Mouse (Mus musculus): ENCODE measurements at regions not wholly inside any gene's neighbourhood (a gene's known extent, or its start where the extent isn't known, plus 50 kb on each side); places are given as distances from the start of the nearest gene placed in this dataset.
"Not testable (repeated sequence)": the region's sequence is repeated elsewhere in the genome, so short reads cannot be mapped to it uniquely, and the experiment has no call there.

DNA sequence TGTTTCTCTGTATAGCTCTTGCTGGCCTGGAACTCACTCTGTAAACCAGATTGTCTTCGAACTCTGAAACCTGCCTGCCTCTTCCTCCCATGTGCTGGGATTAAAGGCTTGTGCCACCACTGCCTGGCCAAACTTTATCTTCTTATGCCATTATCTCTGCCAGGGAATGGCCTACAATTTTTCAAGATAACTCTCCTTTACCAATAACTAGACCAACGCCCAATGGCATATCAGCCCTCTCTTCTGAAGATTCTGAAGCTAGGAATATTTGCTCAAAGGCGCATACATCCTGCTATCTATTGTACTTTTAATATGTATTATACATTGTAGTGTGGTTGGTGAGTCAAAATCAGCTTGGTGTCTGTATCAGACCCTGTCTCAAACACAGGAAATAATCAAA lies 235.4 kb upstream of the Cts3 start:
- not testable (repeated sequence) for DNase-seq (ENCODE audit: low read depth in 2 of 2, low spot score in 2 of 2)

DNA sequence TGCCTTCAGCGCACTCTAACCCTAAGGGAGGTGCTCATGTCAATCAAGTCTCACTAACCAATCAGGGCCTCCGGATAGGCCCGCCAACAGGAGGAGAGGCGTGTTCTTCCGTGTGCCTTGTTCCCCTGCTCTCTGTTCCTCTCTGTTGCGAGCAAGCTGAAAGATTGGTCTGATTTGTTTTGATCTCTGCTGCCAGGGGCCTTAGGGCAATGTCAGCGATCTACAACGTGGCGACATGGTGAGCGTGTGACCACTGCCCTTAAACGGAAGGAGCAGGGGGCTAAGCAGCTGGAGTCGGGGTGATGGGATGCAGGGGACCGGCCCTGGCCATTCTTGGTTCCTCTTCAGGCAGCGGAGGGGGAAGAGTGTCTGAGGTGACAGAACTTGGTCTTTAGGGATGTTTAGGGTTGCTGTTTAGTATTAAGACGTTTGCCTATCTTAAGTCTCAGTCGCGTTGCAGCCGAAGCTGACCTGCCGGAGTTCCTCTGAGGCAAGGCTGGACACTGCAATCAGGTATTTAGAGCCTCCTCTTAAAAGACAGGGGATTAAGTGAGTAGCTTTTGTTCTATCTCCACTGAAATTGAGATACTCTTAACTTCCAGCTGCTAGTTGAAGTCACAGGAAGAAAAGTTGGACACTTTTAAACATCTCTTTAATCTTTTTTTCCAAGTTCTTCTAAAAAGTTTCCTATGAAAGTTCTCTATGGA lies 234.4 kb upstream of the Cts3 start:
- peak; percentile 1 to 5 for DNase-seq (ENCODE audit: low read depth in 2 of 2, low spot score in 2 of 2)

- DNase-seq (ENCODE audit: low read depth in 2 of 2, low spot score in 2 of 2) = not testable (repeated sequence)
These were observed 233.8 kb upstream of the Cts3 start for GRCm38 (mm10) chr13:61803763-61804162.

DNA sequence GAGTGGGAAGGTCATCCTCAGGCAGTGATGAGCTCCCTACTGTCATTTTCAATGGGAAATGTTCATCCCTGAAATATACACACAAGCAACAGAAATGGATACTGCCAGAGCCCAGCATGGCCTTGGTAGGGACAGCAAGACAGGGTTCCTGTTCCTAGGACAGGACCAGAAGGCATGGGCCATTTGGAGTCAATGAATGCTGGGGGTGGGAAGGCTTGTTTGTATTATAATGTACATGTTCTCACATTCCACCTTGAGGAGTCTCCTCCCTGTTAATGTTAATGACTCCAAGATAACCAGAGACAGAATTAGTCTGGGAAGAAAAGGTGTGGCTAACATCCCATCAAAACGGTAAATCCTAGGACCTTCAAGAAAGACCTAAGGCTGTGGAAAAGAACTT lies 193.5 kb upstream of the Cts3 start:
- not testable (repeated sequence) for DNase-seq (ENCODE audit: low read depth in 2 of 2, low spot score in 2 of 2)
